Mouse (Mus musculus) lung, embryonic 15.5 days (tissue): ENCODE results near the gene Scgb1c1. TPM values are rescaled to one million over a fixed set of nuclear protein-coding genes. Genes with fewer than 3 reads are reported as not detected.
"Not testable (repeated sequence)": the region's sequence is repeated elsewhere in the genome, so short reads cannot be mapped to it uniquely, and the experiment has no call there.

ENCODE experiments used
- ATAC-seq: fragments of 200-750 bp; cut with Nextera tagmentation; 2 replicates; pipeline ENCODE4 v1.8.0; 2017; ENCODE audit warnings: moderate number of reproducible peaks, borderline replicate concordance; ENCODE audit not compliant: low FRiP score, low TSS enrichment; ENCODE audit errors: extremely low read depth
- H3K27ac ChIP-seq: fragments of 300-500 bp; sonication (generic); 2 replicates; pipeline ENCODE4 v1.5.1; 2015; ENCODE audit warnings: moderate library complexity, mild to moderate bottlenecking, inconsistent platforms
- H3K27me3 ChIP-seq: fragments of 300-500 bp; sonication (generic); 2 replicates; pipeline ENCODE4 v1.6.1; 2015; ENCODE audit warnings: inconsistent platforms
- H3K36me3 ChIP-seq: fragments of 300-500 bp; sonication (generic); 2 replicates; pipeline ENCODE4 v1.6.1; 2015; ENCODE audit warnings: inconsistent platforms
- H3K4me1 ChIP-seq: fragments of 300-500 bp; sonication (generic); 2 replicates; pipeline ENCODE4 v1.6.1; 2015; ENCODE audit warnings: inconsistent platforms
- H3K4me2 ChIP-seq: fragments of 300-500 bp; sonication (generic); 2 replicates; pipeline ENCODE4 v1.6.1; 2015; ENCODE audit warnings: inconsistent platforms, mild to moderate bottlenecking, moderate library complexity
- H3K4me3 ChIP-seq: fragments of 300-500 bp; sonication (generic); 2 replicates; pipeline ENCODE4 v1.5.1; 2015; ENCODE audit warnings: mild to moderate bottlenecking, inconsistent platforms
- H3K9ac ChIP-seq: fragments of 300-500 bp; sonication (generic); 2 replicates; pipeline ENCODE4 v1.6.1; 2015; ENCODE audit warnings: inconsistent platforms
- H3K9me3 ChIP-seq: fragments of 300-500 bp; sonication (generic); 2 replicates; pipeline ENCODE4 v1.6.1; 2016; ENCODE audit warnings: inconsistent platforms
- WGBS: fragments of 180-500 bp; shearing (Covaris S2); methylation state at CpG from one replicate; pipeline ENCODE4 v1.1.7; 2015; 5-methylcytosine and 5-hydroxymethylcytosine counted together
- polyA plus RNA-seq: library from polyadenylated mRNA; unstranded; fragments of >200 nt; fragmentation: Nextera tagmentation; extraction: Ambion mirVana; gene quantifications from 2 replicates; pipeline ENCODE4 v1.2.1, GENCODE M21; 2015

Gene Scgb1c1
- polyA plus RNA-seq, 1 experiment from 2014 or later = not detected

DNA sequence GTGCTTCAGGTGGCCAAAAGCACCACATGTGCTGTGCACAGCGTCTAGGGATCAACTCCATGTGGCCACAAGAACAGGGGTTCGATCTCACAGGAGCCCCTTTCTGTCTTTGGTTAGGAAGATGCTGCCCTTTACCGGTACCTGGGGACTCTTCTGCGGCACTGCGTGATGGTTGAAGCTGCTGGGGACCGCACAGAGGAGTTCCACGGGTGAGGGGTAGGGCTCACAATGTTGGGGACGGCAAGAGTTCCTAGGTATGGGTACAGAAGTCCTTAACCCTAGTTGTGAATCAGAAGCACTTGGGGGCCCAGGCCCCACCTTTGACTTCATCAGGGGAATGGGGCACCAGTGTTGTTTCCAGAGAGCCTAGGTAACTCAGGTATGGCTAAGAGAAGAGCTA lies 13.4 kb downstream of the Scgb1c1 start:
- H3K36me3 ChIP-seq = peaks cover 52% of the 10 kb centered on the region
- 0 out of 2 replicates have a peak overlapping the region, but pooled peaks have one; percentile 74 for H3K9ac ChIP-seq
- H3K4me2 ChIP-seq = peak overlapping the region; percentile 95
- H3K27me3 ChIP-seq = no peaks in the 10 kb centered on the region
- 89% methylated on average over 8 of the region's 8 CpGs for WGBS
- H3K4me3 ChIP-seq = peak overlapping the region; percentile 68
- no peak overlapping the region for H3K27ac ChIP-seq
- H3K9me3 ChIP-seq = no peaks in the 10 kb centered on the region
- no peak for ATAC-seq
- H3K4me1 ChIP-seq = peaks cover 25% of the 10 kb centered on the region

DNA sequence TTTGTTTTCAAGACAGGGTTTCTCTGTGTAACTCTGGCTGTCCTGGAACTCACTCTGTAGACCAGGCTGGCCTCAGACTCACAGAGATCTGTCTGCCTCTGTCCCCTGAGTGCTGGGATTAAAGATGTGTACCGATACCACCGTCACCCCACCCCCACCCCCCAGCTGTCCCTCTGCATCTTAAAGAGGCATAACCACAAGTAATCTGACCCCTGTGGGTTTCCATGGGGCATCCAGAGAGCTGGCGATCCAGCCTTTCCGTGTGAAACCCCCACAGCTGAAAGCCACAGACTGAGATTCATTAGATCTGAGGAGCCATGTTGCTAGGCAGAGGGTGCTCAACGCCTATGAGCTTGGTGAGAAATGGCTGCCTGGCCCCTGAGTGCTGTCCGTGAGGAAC lies 14.7 kb downstream of the Scgb1c1 start:
- no peak for ATAC-seq

DNA sequence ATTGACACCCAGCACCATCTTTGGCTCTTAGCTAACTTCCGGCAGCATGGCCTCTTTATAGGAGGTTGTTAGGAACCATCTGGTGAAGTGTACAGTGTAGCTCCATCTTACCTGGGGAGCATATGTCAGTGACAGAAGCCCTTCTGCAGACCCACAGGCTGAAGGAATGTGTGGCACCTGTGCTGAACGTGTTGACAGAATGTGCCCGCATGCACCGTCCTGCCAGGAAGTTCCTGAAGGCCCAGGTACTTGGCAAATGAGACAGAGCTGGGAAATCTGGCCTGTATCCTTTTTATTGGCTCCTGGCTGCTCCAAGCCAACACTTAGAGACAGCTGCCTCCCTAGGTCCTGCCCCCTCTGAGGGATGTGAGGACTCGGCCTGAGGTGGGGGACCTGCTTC lies 15.4 kb downstream of the Scgb1c1 start:
- Histone ChIP-seq H3K9ac (no peak overlapping the region), H3K27me3 (no peaks in the 10 kb centered on the region), H3K4me1 (peaks cover 14% of the 10 kb centered on the region), H3K36me3 (peaks cover 57% of the 10 kb centered on the region), H3K9me3 (no peaks in the 10 kb centered on the region), H3K4me3 (no peak overlapping the region), H3K27ac (no peak overlapping the region), H3K4me2 (no peak overlapping the region)
- ATAC-seq = no peak
- 78% methylated on average over 5 of the region's 5 CpGs for WGBS

More for the DNA sequence above, 14.7 kb downstream of the Scgb1c1 start:
- H3K27me3 ChIP-seq = no peaks in the 10 kb centered on the region
- no peak overlapping the region for H3K4me2 ChIP-seq
- no peak overlapping the region for H3K9ac ChIP-seq
- no peaks in the 10 kb centered on the region for H3K9me3 ChIP-seq
- WGBS = 71% methylated on average over 6 of the region's 6 CpGs
- H3K4me1 ChIP-seq = peaks cover 21% of the 10 kb centered on the region
- H3K36me3 ChIP-seq = peaks cover 55% of the 10 kb centered on the region
- H3K4me3 ChIP-seq = no peak overlapping the region
- H3K27ac ChIP-seq = no peak overlapping the region

DNA sequence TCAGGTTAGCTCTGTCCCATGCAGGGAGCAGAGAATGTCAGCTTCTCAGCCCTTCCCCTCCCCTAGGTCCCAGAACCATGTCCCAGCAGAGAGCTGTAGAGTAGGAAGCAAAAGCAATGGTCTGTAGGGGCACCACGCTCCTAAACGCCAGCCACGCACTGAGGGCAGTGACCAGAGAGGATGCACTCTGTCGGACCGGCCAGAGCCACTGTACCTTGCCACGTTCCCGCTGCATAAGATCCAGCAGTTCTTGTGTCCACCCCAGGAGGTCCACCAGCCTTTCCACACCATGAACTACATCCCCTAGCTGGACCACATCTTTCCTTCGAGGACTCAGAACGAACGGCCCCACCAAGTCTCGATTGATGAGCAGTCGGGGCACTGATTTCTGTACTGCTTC lies 19.4 kb downstream of the Scgb1c1 start:
- peaks cover 51% of the 10 kb centered on the region for H3K36me3 ChIP-seq

DNA sequence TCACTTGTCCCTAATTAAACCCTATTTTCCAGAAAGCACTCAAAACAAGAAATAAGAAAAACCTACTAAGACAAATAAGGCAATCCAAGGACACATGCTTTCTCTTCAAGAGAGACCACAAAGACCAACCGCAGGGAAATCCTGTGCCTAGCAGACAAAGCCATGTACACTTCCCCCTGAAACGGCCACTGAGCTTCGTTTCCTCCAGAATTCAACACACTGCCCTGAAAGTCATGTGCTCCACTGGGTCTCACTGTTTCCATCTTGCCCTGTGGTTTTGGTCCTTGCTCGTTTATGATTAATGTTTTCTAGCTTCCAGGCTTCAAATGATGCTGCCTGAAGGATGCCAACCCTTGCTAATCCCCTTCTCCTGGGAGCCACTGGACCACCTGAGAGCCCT lies 28.9 kb downstream of the Scgb1c1 start:
- Histone ChIP-seq H3K27me3 (no peaks in the 10 kb centered on the region), H3K9me3 (no peaks in the 10 kb centered on the region), H3K4me3 (no peak overlapping the region), H3K4me1 (no peaks in the 10 kb centered on the region), H3K9ac (no peak overlapping the region), H3K27ac (no peak overlapping the region), H3K4me2 (no peak overlapping the region), H3K36me3 (0 out of 2 replicates have a peak, but pooled peaks cover 7% of the 10 kb centered on the region)
- 81% methylated on average over 4 of the region's 4 CpGs for WGBS
- ATAC-seq = no peak

More for the DNA sequence above, 19.4 kb downstream of the Scgb1c1 start:
- no peaks in the 10 kb centered on the region for H3K27me3 ChIP-seq
- H3K4me3 ChIP-seq = no peak overlapping the region
- no peaks in the 10 kb centered on the region for H3K4me1 ChIP-seq
- no peak overlapping the region for H3K27ac ChIP-seq
- H3K9me3 ChIP-seq = no peaks in the 10 kb centered on the region
- WGBS = 85% methylated on average over 12 of the region's 12 CpGs
- no peak overlapping the region for H3K4me2 ChIP-seq
- H3K9ac ChIP-seq = no peak overlapping the region
- ATAC-seq = no peak

DNA sequence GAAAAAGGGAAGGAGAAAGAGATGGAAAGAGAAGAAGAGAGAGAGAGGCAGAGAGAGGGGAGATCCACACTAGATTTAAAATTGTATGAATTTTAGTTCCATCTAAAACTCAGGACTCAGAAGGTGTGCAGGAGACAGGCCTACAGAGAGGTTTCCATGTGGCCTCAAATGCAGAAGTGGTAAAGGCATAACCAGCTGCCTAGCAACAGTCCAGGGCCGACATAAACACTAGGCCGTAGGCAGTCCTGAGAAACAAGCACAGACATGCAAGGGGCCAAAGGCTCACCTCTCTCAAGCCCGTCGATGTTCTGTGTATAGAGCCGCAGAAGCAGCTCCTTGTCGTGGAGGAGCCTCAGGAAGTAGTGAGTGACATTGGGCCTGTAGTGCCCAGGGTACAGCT lies 32.0 kb downstream of the Scgb1c1 start:
- Histone ChIP-seq H3K27ac (no peak overlapping the region), H3K9me3 (no peaks in the 10 kb centered on the region), H3K4me3 (no peak overlapping the region), H3K9ac (no peak overlapping the region), H3K36me3 (0 out of 2 replicates have a peak, but pooled peaks cover 4% of the 10 kb centered on the region), H3K27me3 (no peaks in the 10 kb centered on the region), H3K4me1 (peaks cover 9% of the 10 kb centered on the region), H3K4me2 (no peak overlapping the region)
- no peak for ATAC-seq
- WGBS = 78% methylated on average over 6 of the region's 6 CpGs

DNA sequence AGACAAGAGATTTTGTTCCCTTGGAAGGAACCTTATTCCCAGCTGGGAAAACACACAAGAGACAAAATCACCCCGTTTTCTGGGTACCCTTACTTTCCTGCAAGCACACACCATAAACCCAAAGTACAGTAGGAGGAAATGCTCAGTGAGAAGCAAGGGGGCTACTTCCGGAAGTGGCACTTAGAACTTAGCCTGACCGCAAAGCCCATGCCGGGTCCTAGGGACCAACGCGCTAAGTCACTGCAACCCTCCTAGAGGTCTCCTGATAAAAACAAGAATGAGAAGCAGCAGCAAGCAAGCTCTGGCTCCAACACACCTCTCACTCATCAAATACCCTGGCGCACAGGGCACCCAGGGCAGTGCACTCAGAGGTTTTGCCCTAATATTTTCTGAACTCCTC lies 34.0 kb downstream of the Scgb1c1 start:
- WGBS = 83% methylated on average over 7 of the region's 7 CpGs
- Histone ChIP-seq H3K4me2 (no peak overlapping the region), H3K4me1 (peaks cover 19% of the 10 kb centered on the region), H3K27ac (no peak overlapping the region), H3K27me3 (no peaks in the 10 kb centered on the region), H3K9ac (no peak overlapping the region), H3K36me3 (0 out of 2 replicates have a peak, but pooled peaks cover 4% of the 10 kb centered on the region), H3K4me3 (no peak overlapping the region), H3K9me3 (no peaks in the 10 kb centered on the region)
- no peak for ATAC-seq

DNA sequence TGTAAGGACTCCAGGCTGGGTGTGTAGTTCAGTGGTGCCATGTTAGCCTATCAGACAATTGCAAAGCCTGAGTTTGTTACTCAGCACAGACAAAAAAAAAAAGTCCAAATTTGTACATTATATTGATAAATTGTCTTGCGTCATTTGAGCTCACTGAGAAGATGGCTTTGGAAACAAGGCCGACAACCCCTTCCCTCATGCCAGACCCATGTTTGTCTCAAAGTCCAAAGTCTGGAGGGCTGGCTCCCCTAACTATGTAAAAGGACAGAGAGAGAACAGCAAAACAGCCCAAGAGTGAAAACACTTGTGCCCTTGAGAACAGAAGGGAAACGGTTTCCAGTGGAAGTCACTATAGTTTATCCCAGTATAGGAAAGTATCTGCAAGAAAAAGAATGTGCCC lies 35.1 kb downstream of the Scgb1c1 start:
- peaks cover 19% of the 10 kb centered on the region for H3K4me1 ChIP-seq
- H3K4me3 ChIP-seq = no peak overlapping the region
- peak overlapping the region; percentile 86 for H3K4me2 ChIP-seq
- WGBS = 79% methylated on average over 3 of the region's 3 CpGs
- H3K27me3 ChIP-seq = no peaks in the 10 kb centered on the region
- H3K9me3 ChIP-seq = no peaks in the 10 kb centered on the region
- H3K27ac ChIP-seq = no peak overlapping the region
- ATAC-seq = no peak
- H3K36me3 ChIP-seq = 0 out of 2 replicates have a peak, but pooled peaks cover 4% of the 10 kb centered on the region
- H3K9ac ChIP-seq = no peak overlapping the region

DNA sequence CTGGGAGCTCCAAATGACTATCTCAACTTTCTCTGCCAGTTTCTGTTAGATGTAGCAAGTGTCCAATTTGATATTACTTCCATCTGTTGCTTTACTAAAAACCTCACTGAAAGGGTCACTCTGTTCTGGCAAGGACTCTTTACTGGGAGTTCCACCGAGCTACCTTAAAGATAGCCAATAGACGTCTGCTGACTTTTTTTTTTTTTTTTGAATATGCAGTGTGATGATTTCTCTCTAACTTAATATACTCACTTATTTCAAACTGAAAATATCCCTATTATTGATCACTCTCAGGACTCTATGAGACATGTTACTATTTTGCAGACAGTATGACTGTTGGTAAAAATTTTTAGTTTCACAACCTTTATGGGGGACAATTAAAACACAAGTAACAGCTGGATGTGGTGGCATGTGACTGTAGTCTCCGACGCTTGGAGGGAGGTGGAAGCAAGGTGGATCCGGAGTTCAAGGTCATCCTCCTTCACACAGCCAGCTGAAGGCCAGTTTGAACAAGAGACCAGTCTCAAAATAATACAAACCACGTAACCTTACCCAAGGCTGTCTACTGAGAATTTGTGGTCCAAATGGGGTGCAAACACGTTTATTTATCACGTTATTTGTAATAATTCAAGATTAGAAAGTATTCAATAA lies 35.6 kb downstream of the Scgb1c1 start:
- no peak for ATAC-seq
- H3K4me3 ChIP-seq = peak overlapping the region; percentile 84
- no peaks in the 10 kb centered on the region for H3K9me3 ChIP-seq
- 12% methylated on average over 8 of the region's 8 CpGs for whole genome bisulfite sequencing
- H3K9ac ChIP-seq = peak overlapping the region; percentile 83
- 0 out of 2 replicates have a peak, but pooled peaks cover 5% of the 10 kb centered on the region for H3K36me3 ChIP-seq
- H3K4me2 ChIP-seq = peak overlapping the region; percentile 86
- no peak overlapping the region for H3K27ac ChIP-seq
- peaks cover 19% of the 10 kb centered on the region for H3K4me1 ChIP-seq
- H3K27me3 ChIP-seq = no peaks in the 10 kb centered on the region

DNA sequence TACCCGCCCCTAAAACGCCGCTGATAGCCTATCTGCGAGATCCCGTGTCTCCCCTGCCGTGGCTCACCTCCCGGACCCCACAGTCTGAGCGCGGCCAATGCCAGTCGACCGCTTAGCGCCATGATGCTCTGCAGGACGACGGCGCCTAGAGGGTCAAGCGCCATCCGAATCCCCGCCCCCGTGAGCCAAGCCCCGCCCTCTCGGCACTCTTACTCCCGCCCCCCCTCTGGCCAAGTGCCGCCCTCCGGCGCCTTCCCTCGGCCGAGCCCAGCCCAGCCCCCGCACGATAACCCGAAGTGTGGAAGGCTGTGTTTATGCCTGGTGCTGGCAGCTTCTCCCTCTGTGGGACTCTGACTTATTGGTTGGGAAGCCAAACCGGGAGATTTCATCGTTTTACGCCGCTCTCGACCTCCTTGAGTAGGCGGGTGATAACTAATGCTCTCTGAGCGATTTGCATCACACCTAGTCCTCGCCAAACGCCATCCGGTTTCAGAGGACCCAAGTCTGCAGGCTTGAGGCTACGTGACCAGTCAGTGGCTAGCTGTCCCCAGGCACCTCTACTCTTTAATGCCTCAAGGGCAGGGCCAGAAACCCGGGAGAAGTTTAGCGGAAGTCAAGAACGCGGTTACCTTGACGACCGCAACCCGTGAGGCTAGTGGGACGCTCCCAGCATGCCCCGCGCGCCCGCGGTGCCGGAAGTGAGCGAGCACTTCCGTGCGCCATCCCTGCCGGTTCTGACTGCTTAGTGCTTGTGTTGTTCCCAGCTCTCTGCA lies 36.5 kb downstream of the Scgb1c1 start, which contains the start of the genes Psmd13 and Sirt3:
Gene Psmd13, plus strand, starts transcription at position 273 of the 773 bp plus-strand sequence.
Gene Sirt3, minus strand, starts transcription at position 614 of the 773 bp plus-strand sequence.
- ATAC-seq = peak; percentile 97
- H3K27ac ChIP-seq = peak within 1 kb of the TSS; percentile 94
- no peaks in the 10 kb centered on the region for H3K9me3 ChIP-seq
- peak within 1 kb of the TSS; percentile 83 for H3K9ac ChIP-seq
- H3K4me3 ChIP-seq = peak within 1 kb of the TSS; percentile 84
- under 1% methylated on average over 59 of the region's 59 CpGs for WGBS
- H3K4me2 ChIP-seq = peak within 1 kb of the TSS; percentile 86
- peaks cover 19% of the 10 kb centered on the region for H3K4me1 ChIP-seq
- no peaks in the 10 kb centered on the region for H3K27me3 ChIP-seq
- peaks cover 12% of the 10 kb centered on the region; the same call in 1 of the 2 replicates for H3K36me3 ChIP-seq

DNA sequence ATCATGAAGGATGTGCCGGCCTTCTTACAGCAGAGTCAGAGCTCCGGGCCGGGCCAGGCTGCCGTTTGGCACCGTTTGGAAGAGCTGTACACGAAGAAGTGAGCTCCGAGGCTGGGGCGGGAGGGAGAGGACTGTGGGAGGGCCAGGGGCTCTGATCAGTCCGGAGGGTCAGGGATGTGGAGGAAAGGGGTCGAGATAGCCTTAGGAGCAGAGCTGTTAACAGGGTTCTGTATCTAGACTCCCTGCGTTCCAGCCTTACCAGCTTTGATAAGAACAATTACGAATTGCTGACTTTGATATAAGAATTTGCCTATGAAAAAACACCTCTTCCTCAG lies 37.1 kb downstream of the Scgb1c1 start:
- no peak for ATAC-seq
- 0% methylated on average over 12 of the region's 12 CpGs for WGBS
- no peaks in the 10 kb centered on the region for H3K27me3 ChIP-seq

DNA sequence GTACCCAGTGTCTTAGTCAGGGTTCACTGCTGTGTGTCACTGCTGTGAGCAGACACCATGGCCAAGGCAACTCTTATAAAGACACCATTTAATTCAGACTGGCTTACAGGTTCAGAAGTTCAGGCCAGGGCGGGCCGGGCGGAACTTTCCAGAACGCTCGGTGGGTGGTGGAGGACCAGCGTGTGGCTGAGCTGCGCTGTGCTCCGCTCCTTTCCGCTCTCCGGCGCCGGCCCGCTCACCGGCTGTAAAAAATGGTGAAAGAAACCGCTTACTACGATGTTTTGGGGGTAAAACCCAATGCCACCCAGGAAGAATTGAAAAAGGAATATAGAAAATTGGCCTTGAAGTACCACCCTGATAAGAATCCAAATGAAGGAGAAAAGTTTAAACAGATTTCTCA lies 45.3 kb downstream of the Scgb1c1 start:
- not testable (repeated sequence) for ATAC-seq, H3K4me3 ChIP-seq, H3K4me1 ChIP-seq, H3K27me3 ChIP-seq, H3K9me3 ChIP-seq, H3K27ac ChIP-seq, H3K9ac ChIP-seq, H3K4me2 ChIP-seq
- peaks cover 67% of the 10 kb centered on the region for H3K36me3 ChIP-seq
- 96% methylated on average over 16 of the region's 16 CpGs for WGBS

More for the DNA sequence above, 37.1 kb downstream of the Scgb1c1 start:
- no peaks in the 10 kb centered on the region for H3K9me3 ChIP-seq
- peak overlapping the region; percentile 54; the same call in 1 of the 2 replicates for H3K27ac ChIP-seq
- peaks cover 16% of the 10 kb centered on the region; the same call in 1 of the 2 replicates for H3K36me3 ChIP-seq
- H3K4me1 ChIP-seq = peaks cover 19% of the 10 kb centered on the region
- H3K4me2 ChIP-seq = peak overlapping the region; percentile 86
- H3K4me3 ChIP-seq = peak overlapping the region; percentile 84
- peak overlapping the region; percentile 83 for H3K9ac ChIP-seq
